Mouse (Mus musculus): ENCODE results near the gene Eif2b3. TPM values are rescaled to one million over a fixed set of nuclear protein-coding genes. Genes with fewer than 3 reads are reported as not detected.

The Eif2b3 gene
- polyA plus RNA-seq, 1 experiment from 2014 or later, result 56.4 TPM

DNA sequence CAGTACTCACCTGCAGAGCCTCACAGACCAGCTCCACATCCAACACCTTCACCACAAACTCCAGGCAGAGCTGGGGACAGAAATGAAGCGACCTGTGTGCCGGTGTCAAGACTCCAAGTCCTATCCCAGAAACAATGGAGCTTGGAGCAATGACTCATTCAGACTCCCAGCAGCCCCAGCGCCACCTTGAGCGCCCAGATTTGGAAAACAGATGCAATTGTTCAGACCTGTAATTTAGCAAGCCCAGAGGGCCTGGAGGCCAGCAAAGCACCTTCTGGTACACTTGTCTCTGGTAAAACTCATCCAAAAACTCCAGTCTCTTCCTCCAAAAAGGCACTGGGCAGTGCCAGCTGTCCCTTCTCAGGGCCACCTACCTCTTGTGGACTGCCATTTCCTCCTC is 103.0 kb downstream of the Eif2b3 start:
- no peak for DNase-seq (ENCODE audit: low spot score)

DNA sequence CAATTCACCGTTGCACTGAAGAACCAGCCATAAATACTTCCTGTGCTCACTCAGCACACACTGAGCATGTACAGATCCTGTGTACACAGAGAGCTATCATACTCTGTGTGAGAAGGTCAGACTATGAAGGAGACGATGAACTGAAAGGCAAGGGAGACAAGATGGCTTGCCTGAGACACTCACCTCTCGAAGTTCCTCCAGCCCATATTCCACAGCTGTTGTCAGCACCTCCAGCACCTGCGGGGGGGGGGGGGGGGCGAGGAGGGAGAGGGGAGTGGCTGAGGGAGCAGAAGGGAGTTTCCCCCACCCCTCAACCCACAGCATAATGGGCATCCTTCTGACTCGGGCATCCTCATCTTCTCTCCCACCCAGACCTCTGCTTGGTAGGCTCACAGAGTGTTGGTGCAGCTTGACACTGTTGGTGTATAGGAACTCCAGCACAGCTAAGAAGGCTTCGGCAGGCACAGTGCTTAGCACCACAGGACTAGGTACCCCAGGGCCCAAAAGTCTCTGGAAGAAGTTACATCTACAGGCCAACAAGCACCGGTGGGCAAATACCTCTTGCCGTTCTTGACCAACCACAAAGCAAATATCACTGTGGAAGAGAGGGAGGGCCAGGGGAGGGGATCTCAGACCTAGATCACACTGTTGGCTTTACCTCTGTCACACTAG is 104.5 kb downstream of the Eif2b3 start:
- Histone ChIP-seq H3K9me3 (replicated peaks) (no peaks in the 10 kb centered on the region), H3K27me3 (ENCODE audit: low read depth, poor library complexity, severe bottlenecking) (no peaks in the 10 kb centered on the region), H3K4me1 (peaks cover 63% of the 10 kb centered on the region), H3K27ac (replicated peaks) (peak overlapping the region; percentile 91; the same call in 1 of the 2 replicates), H3K4me3 (no peak overlapping the region), H3K36me3 (peaks cover 16% of the 10 kb centered on the region)
- WGBS, result 93% methylated on average over 7 of the region's 9 CpGs
- DNase-seq (ENCODE audit: low spot score), result no peak

More for the DNA sequence above, 103.0 kb downstream of the Eif2b3 start:
- no peak overlapping the region for H3K27ac ChIP-seq (replicated peaks)
- H3K4me1 ChIP-seq, result peaks cover 55% of the 10 kb centered on the region
- no peaks in the 10 kb centered on the region for H3K27me3 ChIP-seq (ENCODE audit: low read depth, poor library complexity, severe bottlenecking)
- H3K4me3 ChIP-seq, result no peak overlapping the region
- no peaks in the 10 kb centered on the region for H3K9me3 ChIP-seq (replicated peaks)
- WGBS, result 91% methylated on average over 4 of the region's 4 CpGs
- H3K36me3 ChIP-seq, result 0 out of 2 replicates have a peak, but pooled peaks cover 2% of the 10 kb centered on the region

DNA sequence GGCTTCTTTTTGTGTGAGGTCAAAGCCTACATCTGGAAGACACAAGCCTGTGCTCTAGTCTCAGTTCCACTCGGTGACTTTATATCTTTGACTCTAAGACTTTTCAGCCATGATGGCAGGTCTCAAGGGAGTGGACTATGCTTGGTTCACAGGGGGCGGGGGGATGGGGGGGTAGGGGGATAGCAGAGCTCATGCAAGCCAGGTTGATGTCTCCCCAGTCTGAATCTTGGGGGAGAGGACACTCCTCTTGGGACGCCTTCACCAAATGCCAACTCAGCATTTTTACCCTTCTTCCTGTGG is 105.0 kb downstream of the Eif2b3 start:
- Histone ChIP-seq H3K36me3 (peaks cover 21% of the 10 kb centered on the region), H3K4me3 (no peak overlapping the region), H3K9me3 (replicated peaks) (no peaks in the 10 kb centered on the region), H3K27me3 (ENCODE audit: low read depth, poor library complexity, severe bottlenecking) (no peaks in the 10 kb centered on the region), H3K27ac (replicated peaks) (peak overlapping the region; percentile 91), H3K4me1 (peaks cover 67% of the 10 kb centered on the region)
- 84% methylated on average over 3 of the region's 3 CpGs for WGBS
- DNase-seq (ENCODE audit: low spot score), result no peak

- WGBS, result 72% methylated on average over 14 of the region's 14 CpGs
- Histone ChIP-seq H3K27me3 (ENCODE audit: low read depth, poor library complexity, severe bottlenecking) (peaks cover under 1% of the 10 kb centered on the region; the same call in 1 of the 2 replicates), H3K4me1 (peaks cover 66% of the 10 kb centered on the region), H3K36me3 (peaks cover 27% of the 10 kb centered on the region), H3K9me3 (replicated peaks) (no peaks in the 10 kb centered on the region), H3K27ac (replicated peaks) (peak overlapping the region; percentile 91), H3K4me3 (peak overlapping the region; percentile 25)
- no peak for DNase-seq (ENCODE audit: low spot score)
These were observed 105.5 kb downstream of the Eif2b3 start for GRCm38 (mm10) chr4:117124518-117125347.

- H3K27ac ChIP-seq (replicated peaks), result peak within 1 kb of the TSS; percentile 91
- no peaks in the 10 kb centered on the region for H3K9me3 ChIP-seq (replicated peaks)
- H3K4me3 ChIP-seq, result peak within 1 kb of the TSS; percentile 25
- peaks cover 34% of the 10 kb centered on the region for H3K36me3 ChIP-seq
- 32% methylated on average over 8 of the region's 8 CpGs for WGBS
- H3K27me3 ChIP-seq (ENCODE audit: low read depth, poor library complexity, severe bottlenecking), result peaks cover 7% of the 10 kb centered on the region
- peak; percentile 62 for DNase-seq (ENCODE audit: low spot score)
- H3K4me1 ChIP-seq, result peaks cover 69% of the 10 kb centered on the region
These were observed 106.2 kb downstream of the Eif2b3 start, which contains the start of gene Btbd19 for GRCm38 (mm10) chr4:117125348-117125909. Gene Btbd19, minus strand, starts transcription at chr4:117125725.

DNA sequence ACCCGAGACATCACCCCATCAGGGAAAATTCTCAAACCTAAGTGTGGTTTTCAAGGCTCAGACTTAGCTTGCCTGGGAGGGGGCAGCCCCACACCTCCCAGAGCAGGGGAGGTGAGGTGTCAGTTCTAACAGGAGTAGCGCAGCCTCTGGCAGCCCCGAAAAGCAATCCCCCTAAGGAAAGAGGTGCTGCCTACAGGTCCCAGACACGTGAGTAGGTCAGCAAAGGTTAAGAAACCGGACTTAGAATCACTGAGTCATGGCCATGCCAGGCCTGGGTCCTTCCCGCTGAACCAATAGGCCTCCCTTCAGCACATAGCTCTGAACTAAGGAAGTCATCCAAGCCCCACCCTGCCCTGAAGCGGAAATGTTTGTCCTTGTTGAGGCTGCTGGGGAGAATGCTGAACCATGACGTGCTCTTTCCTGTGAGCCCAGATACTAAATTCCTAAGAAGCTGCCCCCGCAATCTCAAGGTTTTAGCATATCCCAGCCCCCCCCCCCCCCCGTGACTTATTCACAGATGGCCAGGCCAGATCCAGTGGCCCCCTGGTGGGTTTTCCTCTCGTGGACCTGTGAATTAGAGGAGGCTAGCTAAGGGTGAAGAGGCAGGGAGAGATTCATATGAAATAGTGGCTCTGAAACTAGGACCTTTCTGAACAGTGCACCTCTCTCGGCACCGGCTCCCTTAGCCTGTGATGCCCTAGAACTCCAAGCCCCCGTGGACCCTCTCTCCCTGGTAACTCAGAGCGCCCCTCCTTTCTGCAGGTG is 106.9 kb downstream of the Eif2b3 start:
- WGBS, result 51% methylated on average over 15 of the region's 15 CpGs
- Histone ChIP-seq H3K27ac (replicated peaks) (peak overlapping the region; percentile 91), H3K9me3 (replicated peaks) (no peaks in the 10 kb centered on the region), H3K4me1 (peaks cover 70% of the 10 kb centered on the region), H3K4me3 (peak overlapping the region; percentile 25), H3K36me3 (peaks cover 40% of the 10 kb centered on the region), H3K27me3 (ENCODE audit: low read depth, poor library complexity, severe bottlenecking) (peaks cover 14% of the 10 kb centered on the region)
- DNase-seq (ENCODE audit: low spot score), result no peak

GRCm38 (mm10) chr4:117126675-117127290 is 107.6 kb downstream of the Eif2b3 start, which contains the start of gene Tctex1d4:
Gene Tctex1d4, plus strand, starts transcription at chr4:117126794.
- H3K36me3 ChIP-seq, result peaks cover 46% of the 10 kb centered on the region
- H3K4me1 ChIP-seq, result peaks cover 70% of the 10 kb centered on the region
- peak within 1 kb of the TSS; percentile 25 for H3K4me3 ChIP-seq
- peak within 1 kb of the TSS; percentile 91 for H3K27ac ChIP-seq (replicated peaks)
- DNase-seq (ENCODE audit: low spot score), result no peak
- WGBS, result 86% methylated on average over 9 of the region's 9 CpGs
- peaks cover 21% of the 10 kb centered on the region for H3K27me3 ChIP-seq (ENCODE audit: low read depth, poor library complexity, severe bottlenecking)
- no peaks in the 10 kb centered on the region for H3K9me3 ChIP-seq (replicated peaks)

DNA sequence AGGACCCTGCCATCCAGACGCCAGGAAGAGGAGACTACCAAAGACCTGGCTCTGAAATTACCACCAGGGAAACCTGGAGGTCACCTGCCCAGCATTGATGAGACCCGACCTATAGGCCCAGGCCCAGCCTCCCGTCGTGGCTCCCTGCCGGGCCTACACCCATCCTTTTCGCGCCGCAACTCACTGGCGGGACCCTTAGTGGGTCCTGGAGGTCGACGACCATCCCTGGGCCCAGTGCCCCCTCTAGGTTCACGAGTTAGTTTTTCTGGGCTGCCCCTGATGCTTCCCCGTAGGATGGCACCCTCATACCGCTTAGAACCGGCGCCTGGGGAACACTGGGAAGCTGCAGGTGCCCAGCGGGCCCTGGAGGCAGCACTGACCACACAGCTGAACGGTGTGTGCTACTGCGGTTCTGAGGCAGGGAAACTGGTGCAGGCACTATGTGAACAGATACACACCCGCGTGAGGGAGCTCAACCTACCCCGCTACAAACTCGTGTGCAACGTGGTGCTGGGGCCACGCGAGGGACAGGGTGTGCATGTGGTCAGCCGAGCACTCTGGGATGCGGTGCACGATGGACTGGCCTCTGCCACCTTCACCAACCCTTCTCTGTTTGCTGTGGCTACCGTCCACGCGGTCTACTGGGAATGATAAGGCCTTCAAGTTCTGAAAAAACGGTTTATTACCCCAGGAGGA is 108.9 kb downstream of the Eif2b3 start:
- WGBS, result 93% methylated on average over 33 of the region's 33 CpGs
- no peaks in the 10 kb centered on the region for H3K9me3 ChIP-seq (replicated peaks)
- no peak overlapping the region for H3K4me3 ChIP-seq
- DNase-seq (ENCODE audit: low spot score), result no peak
- peaks cover 84% of the 10 kb centered on the region for H3K4me1 ChIP-seq
- H3K27ac ChIP-seq (replicated peaks), result no peak overlapping the region
- H3K36me3 ChIP-seq, result peaks cover 46% of the 10 kb centered on the region
- H3K27me3 ChIP-seq (ENCODE audit: low read depth, poor library complexity, severe bottlenecking), result peaks cover 34% of the 10 kb centered on the region

DNA sequence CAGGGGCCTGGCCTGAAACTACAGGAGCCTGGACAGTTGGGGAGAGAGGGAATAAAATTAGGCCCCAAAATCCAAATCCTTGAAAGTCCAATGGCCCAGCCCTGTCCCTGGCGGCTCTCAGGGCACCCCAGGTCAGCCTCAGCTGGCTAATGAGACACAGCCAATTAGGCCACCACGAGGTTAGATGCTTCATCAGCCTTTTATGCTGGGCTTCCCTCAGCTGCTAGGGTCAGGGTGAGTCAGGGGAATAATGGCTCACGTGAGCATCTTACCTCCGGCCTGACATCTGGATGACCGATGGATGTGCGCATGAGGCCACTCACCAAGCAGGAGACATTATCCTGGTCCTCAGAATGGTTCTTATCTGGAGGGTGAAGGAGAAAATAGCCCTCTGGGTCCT is 111.6 kb downstream of the Eif2b3 start:
- peaks cover 84% of the 10 kb centered on the region for H3K4me1 ChIP-seq
- peaks cover 35% of the 10 kb centered on the region for H3K27me3 ChIP-seq (ENCODE audit: low read depth, poor library complexity, severe bottlenecking)
- H3K9me3 ChIP-seq (replicated peaks), result no peaks in the 10 kb centered on the region
- H3K36me3 ChIP-seq, result peaks cover 46% of the 10 kb centered on the region
- DNase-seq (ENCODE audit: low spot score), result no peak
- WGBS, result 64% methylated on average over 6 of the region's 6 CpGs
- H3K4me3 ChIP-seq, result peak overlapping the region; percentile 95
- peak overlapping the region; percentile 93 for H3K27ac ChIP-seq (replicated peaks)

DNA sequence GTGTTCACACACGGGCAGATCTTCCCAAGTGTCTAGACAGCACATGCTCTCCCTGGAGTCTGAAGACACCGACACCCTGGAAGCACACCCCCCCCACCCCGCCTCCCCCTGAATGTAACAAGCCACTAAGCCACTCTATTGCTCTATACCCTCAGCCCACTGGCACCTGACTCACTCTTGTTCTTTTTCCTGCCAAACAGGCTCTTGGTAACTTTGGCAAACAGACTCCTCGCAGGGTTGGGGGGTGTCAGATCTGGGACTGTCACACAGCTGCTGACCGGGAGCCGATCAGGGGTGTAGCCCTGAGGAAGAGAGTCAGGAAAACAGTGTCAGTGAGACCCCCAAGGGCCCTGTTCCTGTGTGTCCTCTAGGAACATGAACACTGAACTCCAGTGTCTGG is 112.0 kb downstream of the Eif2b3 start:
- no peak for DNase-seq (ENCODE audit: low spot score)
- Histone ChIP-seq H3K27me3 (ENCODE audit: low read depth, poor library complexity, severe bottlenecking) (peaks cover 35% of the 10 kb centered on the region), H3K4me1 (peaks cover 84% of the 10 kb centered on the region), H3K4me3 (peak overlapping the region; percentile 95), H3K36me3 (peaks cover 46% of the 10 kb centered on the region), H3K9me3 (replicated peaks) (no peaks in the 10 kb centered on the region), H3K27ac (replicated peaks) (peak overlapping the region; percentile 93)
- WGBS, result 63% methylated on average over 6 of the region's 6 CpGs

DNA sequence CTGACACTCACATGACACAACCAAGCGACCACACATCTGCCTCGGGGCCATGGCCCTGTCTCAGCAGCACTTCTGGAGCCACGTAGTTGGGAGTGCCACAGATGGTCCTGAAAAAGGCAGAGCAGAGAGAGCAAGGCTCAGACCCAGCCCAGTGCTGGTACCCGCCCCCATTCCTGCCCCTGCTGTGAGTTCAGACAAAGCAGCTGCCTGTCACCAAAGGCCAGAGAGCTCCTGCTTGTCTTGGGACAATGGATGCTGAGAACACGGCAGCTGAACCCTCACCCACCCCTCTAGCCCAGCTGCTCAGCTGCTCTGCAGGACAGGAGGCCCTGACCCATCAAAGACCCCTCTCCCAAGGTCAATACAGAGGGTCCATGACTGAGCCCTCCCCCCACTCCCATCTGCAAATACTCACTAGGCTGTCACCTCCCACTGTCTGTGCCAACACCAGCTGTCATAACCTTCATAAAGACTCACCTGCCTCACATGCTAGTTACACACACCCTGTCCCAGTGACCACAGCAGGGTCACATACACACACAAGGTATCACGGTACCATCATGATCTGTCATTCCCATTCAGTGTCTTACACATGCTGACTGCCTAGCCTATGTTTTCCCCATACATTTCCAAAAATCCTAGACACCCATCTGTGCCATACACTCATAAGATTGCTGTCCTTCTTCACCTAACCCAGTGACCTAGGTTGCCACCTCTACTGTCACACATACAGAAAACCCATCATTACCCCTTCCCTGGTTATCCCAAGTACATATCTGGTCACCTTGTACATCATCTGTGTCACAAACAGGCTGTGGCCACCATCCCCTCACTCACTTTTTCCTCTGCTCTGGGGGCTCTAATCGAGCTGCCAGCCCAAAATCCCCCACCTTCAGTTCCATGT is 112.9 kb downstream of the Eif2b3 start:
- H3K9me3 ChIP-seq (replicated peaks), result no peaks in the 10 kb centered on the region
- H3K27ac ChIP-seq (replicated peaks), result peak overlapping the region; percentile 93
- peaks cover 46% of the 10 kb centered on the region for H3K36me3 ChIP-seq
- H3K4me1 ChIP-seq, result peaks cover 81% of the 10 kb centered on the region
- peak overlapping the region; percentile 95 for H3K4me3 ChIP-seq
- 2% methylated on average over 7 of the region's 7 CpGs for WGBS
- peak; percentile 89 for DNase-seq (ENCODE audit: low spot score)
- peaks cover 35% of the 10 kb centered on the region for H3K27me3 ChIP-seq (ENCODE audit: low read depth, poor library complexity, severe bottlenecking)
